In the genomic region with DNA sequence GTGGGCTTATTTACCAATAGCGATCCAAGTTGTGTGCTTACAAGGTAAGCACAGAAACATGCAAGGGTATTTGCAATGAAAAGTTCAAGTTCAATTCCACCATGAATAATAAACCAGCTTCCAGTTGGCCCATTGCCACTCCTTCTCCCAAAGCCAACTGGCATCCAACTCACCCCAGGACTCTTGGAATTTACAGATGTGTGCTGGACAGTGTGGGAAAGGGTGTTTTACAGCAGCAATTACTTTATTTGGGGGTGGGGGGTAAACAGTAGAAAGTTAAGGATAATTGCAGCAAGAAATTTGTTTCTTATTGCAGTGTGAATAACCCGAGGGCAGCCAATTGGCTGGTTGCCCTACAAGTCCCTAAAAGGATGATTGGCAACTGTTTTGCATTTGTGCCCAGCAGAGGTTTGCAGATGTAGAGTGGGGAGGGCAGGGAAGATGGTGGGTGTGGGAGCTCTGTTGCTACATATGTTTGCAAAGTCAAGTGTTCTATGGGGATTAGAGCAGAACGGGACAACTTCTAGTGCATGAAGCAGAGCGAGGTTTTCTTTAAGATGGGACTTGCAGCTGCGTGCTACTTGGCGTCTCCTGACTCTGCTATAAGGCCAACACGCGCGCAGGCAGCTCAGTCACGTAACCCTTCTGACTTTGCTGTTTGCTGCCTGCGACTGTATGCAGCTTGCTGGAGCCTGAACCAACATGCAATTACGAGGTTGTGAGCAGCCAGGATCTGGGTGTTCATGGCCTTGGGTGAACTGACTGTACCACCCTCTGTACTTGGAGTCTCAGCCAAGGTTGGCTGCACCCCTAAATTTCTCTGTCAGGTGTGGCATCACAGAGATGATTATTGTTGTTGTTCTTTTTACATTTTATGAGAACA, we compare ENCODE assay signal across 14 mouse cellular contexts.
DNase-seq lines count a peak whose midpoint lies in the region; ATAC-seq and TF ChIP-seq lines count a peak whose summit lies in the region.
"Had no signal": no experiment of that assay in that cellular context is flagged by ENCODE, and none has a peak within 500 bp of the region (broad histone marks: within the 10 kb centered on the region; RNA-seq: fewer than 3 reads in every experiment).

No protein-coding gene starts in this region.

- no peak for ATAC-seq in liver, postnatal 0 days
- peak; percentile 63; the same call in 1 of the 2 replicates for ATAC-seq in limb, embryonic 15.5 days (ENCODE audit: insufficient number of reproducible peaks, low FRiP score, low TSS enrichment, low read depth)
- ATAC-seq: intestine, embryonic 15.5 days; liver, embryonic 12.5 days had no signal

- no peak for TF ChIP-seq CTCF in liver, adult 2 months (IDR thresholded peaks at IDR 0.05; ENCODE audit: low read depth, low read length)
- no peak for TF ChIP-seq CTCF in liver, postnatal 0 days (IDR thresholded peaks at IDR 0.05; ENCODE audit: low read depth)

- peak; percentile 30 for DNase-seq in adrenal gland, adult 2 months
- no peak for DNase-seq in adrenal gland, adult 8-10 months
- DNase-seq in liver, adult 2 months (ENCODE audit: extremely low read depth, low read depth, low spot score), result peak; percentile 1
- DNase-seq in liver, postnatal 0 days, result no peak
- peak; percentile 72 for DNase-seq in kidney, adult 9 months
- DNase-seq in thymus, postnatal 14 days, result no peak
- DNase-seq in heart, postnatal 36 days, result no peak
- DNase-seq: cerebellum, adult 18-20 months; heart, adult 2 months; heart, postnatal 4 days had no signal

- no peaks in the 10 kb centered on the region for H3K27me3 ChIP-seq in liver, adult 2 months (ENCODE audit: control insufficient read depth, insufficient read depth, low read length)
- H3K27me3 ChIP-seq in liver, postnatal 0 days (ENCODE audit: insufficient read depth, low read length), result no peaks in the 10 kb centered on the region
- H3K27me3 ChIP-seq in limb, embryonic 15.5 days, result no peaks in the 10 kb centered on the region
- H3K27me3 ChIP-seq: intestine, embryonic 15.5 days; liver, embryonic 12.5 days had no signal

- intact Hi-C loops in heart, postnatal 36 days (cut with DNase I), result no loop called here

- no peak overlapping the region for H3K27ac ChIP-seq in liver, adult 2 months (replicated peaks; ENCODE audit: insufficient read depth, low read depth, low read length)
- no peak overlapping the region for H3K27ac ChIP-seq in liver, postnatal 0 days (ENCODE audit: low read depth)
- H3K27ac ChIP-seq in limb, embryonic 15.5 days, result peak overlapping the region; percentile 29; the same call in 1 of the 2 replicates
- H3K27ac ChIP-seq: heart, adult 2 months; intestine, embryonic 15.5 days; liver, embryonic 12.5 days had no signal

- no peak for TF ChIP-seq POLR2A in liver, adult 2 months (IDR thresholded peaks at IDR 0.05; ENCODE audit: extremely low read depth, insufficient read depth, low read length)

- H3K4me2 ChIP-seq in liver, postnatal 0 days (ENCODE audit: low read depth, low read length), result no peak overlapping the region
- 0 out of 2 replicates have a peak overlapping the region, but pooled peaks have one; percentile 1 for H3K4me2 ChIP-seq in limb, embryonic 15.5 days
- H3K4me2 ChIP-seq: intestine, embryonic 15.5 days; liver, embryonic 12.5 days; midbrain, embryonic 11.5 days had no signal

- no peaks in the 10 kb centered on the region for H3K9me3 ChIP-seq in liver, postnatal 0 days (ENCODE audit: low read length)
- no peaks in the 10 kb centered on the region for H3K9me3 ChIP-seq in limb, embryonic 15.5 days
- H3K9me3 ChIP-seq: intestine, embryonic 15.5 days; liver, embryonic 12.5 days had no signal

- WGBS in liver, adult 2 months, result 89% methylated on average over 12 of the region's 12 CpGs
- 77% methylated on average over 12 of the region's 12 CpGs for WGBS in liver, postnatal 0 days (ENCODE audit: insufficient replicate concordance)
- WGBS in limb, embryonic 15.5 days, result 29% methylated on average over 12 of the region's 12 CpGs

- H3K4me3 ChIP-seq in liver, adult 2 months (ENCODE audit: insufficient read depth, low read depth, low read length), result no peak overlapping the region
- no peak overlapping the region for H3K4me3 ChIP-seq in liver, postnatal 0 days (ENCODE audit: low read depth, low read length)
- H3K4me3 ChIP-seq in limb, embryonic 15.5 days, result no peak overlapping the region
- H3K4me3 ChIP-seq: heart, adult 2 months; intestine, embryonic 15.5 days; liver, embryonic 12.5 days had no signal

- no peak overlapping the region for H3K9ac ChIP-seq in liver, adult 2 months (ENCODE audit: low read depth, low read length)
- no peak overlapping the region for H3K9ac ChIP-seq in liver, postnatal 0 days (replicated peaks)
- H3K9ac ChIP-seq in limb, embryonic 15.5 days, result no peak overlapping the region
- H3K9ac ChIP-seq: intestine, embryonic 15.5 days; liver, embryonic 12.5 days had no signal

- no peak for TF ChIP-seq EP300 in liver, postnatal 0 days (IDR thresholded peaks at IDR 0.05; ENCODE audit: low read depth)

- no peaks in the 10 kb centered on the region for H3K36me3 ChIP-seq in liver, adult 2 months (ENCODE audit: control insufficient read depth, insufficient read depth, low read length)
- no peaks in the 10 kb centered on the region for H3K36me3 ChIP-seq in liver, postnatal 0 days (replicated peaks; ENCODE audit: insufficient read depth, low read length)
- H3K36me3 ChIP-seq in limb, embryonic 15.5 days, result no peaks in the 10 kb centered on the region
- H3K36me3 ChIP-seq: intestine, embryonic 15.5 days; liver, embryonic 12.5 days had no signal

- no peaks in the 10 kb centered on the region for H3K4me1 ChIP-seq in liver, adult 2 months (ENCODE audit: control insufficient read depth, insufficient read depth, low read length)
- H3K4me1 ChIP-seq in liver, postnatal 0 days (ENCODE audit: insufficient read depth), result no peaks in the 10 kb centered on the region
- peaks cover 8% of the 10 kb centered on the region for H3K4me1 ChIP-seq in limb, embryonic 15.5 days
- H3K4me1 ChIP-seq: intestine, embryonic 15.5 days; liver, embryonic 12.5 days had no signal

- H3K79me2 ChIP-seq in liver, adult 2 months (ENCODE audit: control insufficient read depth, insufficient read depth, low read length), result no peaks in the 10 kb centered on the region

Comparison
In these comparisons a context has a peak if more than half of its experiments do, and no peak if none do; other contexts are left out.
1. DNase-seq: peak in adrenal gland, adult 2 months (single experiment), liver, adult 2 months (single experiment) and kidney, adult 9 months (single experiment); none in adrenal gland, adult 8-10 months (single experiment), liver, postnatal 0 days (single experiment), thymus, postnatal 14 days (single experiment) and heart, postnatal 36 days (0 of 2).